Mouse (Mus musculus) induced T-regulatory cell, adult 2 months (primary cell): Measurements from ENCODE around the gene Apbb1ip.
"Not testable (repeated sequence)": the region's sequence is repeated elsewhere in the genome, so short reads cannot be mapped to it uniquely, and the experiment has no call there.

ENCODE experiments used
- DNase-seq: peaks from one replicate; pipeline ENCODE4 v3.0.0-alpha.2; 2012; ENCODE audit warnings: low read depth

Gene Apbb1ip

GRCm38 (mm10) chr2:22822293-22822692 is 48.4 kb downstream of the Apbb1ip start:
- no peak for DNase-seq

GRCm38 (mm10) chr2:22845514-22845913 is 71.6 kb downstream of the Apbb1ip start:
- DNase-seq: no peak

GRCm38 (mm10) chr2:22851900-22852299 is 78.0 kb downstream of the Apbb1ip start:
- DNase-seq: no peak

- DNase-seq: peak; percentile 86
Measured at GRCm38 (mm10) chr2:22857501-22857900, 83.6 kb downstream of the Apbb1ip start.

- DNase-seq: no peak
Measured at GRCm38 (mm10) chr2:22862194-22862593, 88.3 kb downstream of the Apbb1ip start.

- peak; percentile 83 for DNase-seq
Measured at GRCm38 (mm10) chr2:22864394-22865037, 90.6 kb downstream of the Apbb1ip start.

- DNase-seq: no peak
Measured at GRCm38 (mm10) chr2:22865818-22866217, 91.9 kb downstream of the Apbb1ip start.

GRCm38 (mm10) chr2:22866894-22867424 is 93.1 kb downstream of the Apbb1ip start:
- DNase-seq: no peak

GRCm38 (mm10) chr2:22873159-22873558 is 99.3 kb downstream of the Apbb1ip start:
- no peak for DNase-seq

GRCm38 (mm10) chr2:22874628-22875027 is 100.7 kb downstream of the Apbb1ip start:
- DNase-seq: no peak

- no peak for DNase-seq
Measured at GRCm38 (mm10) chr2:22876614-22877013, 102.7 kb downstream of the Apbb1ip start.

- no peak for DNase-seq
Measured at GRCm38 (mm10) chr2:22878781-22879180, 104.9 kb downstream of the Apbb1ip start.

GRCm38 (mm10) chr2:22880726-22881125 is 106.8 kb downstream of the Apbb1ip start:
- not testable (repeated sequence) for DNase-seq

- no peak for DNase-seq
Measured at GRCm38 (mm10) chr2:22894932-22895281, 121.0 kb downstream of the Apbb1ip start.

GRCm38 (mm10) chr2:22895282-22896273 is 121.7 kb downstream of the Apbb1ip start, which contains the start of gene Pdss1:
Gene Pdss1, plus strand, starts transcription at chr2:22895522.
- peak; percentile 91 for DNase-seq

- no peak for DNase-seq
Measured at GRCm38 (mm10) chr2:22903947-22904346, 130.1 kb downstream of the Apbb1ip start.

GRCm38 (mm10) chr2:22914421-22914820 is 140.5 kb downstream of the Apbb1ip start:
- no peak for DNase-seq

GRCm38 (mm10) chr2:22918651-22919050 is 144.8 kb downstream of the Apbb1ip start:
- DNase-seq: no peak
